Mouse (Mus musculus) layer of hippocampus, adult 9-11 months (tissue): ENCODE results near the gene Lgmn.

ENCODE experiments used
- DNase-seq: peaks from one replicate; pipeline ENCODE4 v3.0.0; 2022

Lgmn gene

GRCm38 (mm10) chr12:102430228-102430627 lies 9.4 kb downstream of the Lgmn start:
- DNase-seq, result no peak

GRCm38 (mm10) chr12:102429656-102430055 lies 10.0 kb downstream of the Lgmn start:
- DNase-seq, result no peak

GRCm38 (mm10) chr12:102426285-102426684 lies 13.3 kb downstream of the Lgmn start:
- no peak for DNase-seq

- no peak for DNase-seq
Observed at GRCm38 (mm10) chr12:102425048-102425578, 14.5 kb downstream of the Lgmn start.

DNA sequence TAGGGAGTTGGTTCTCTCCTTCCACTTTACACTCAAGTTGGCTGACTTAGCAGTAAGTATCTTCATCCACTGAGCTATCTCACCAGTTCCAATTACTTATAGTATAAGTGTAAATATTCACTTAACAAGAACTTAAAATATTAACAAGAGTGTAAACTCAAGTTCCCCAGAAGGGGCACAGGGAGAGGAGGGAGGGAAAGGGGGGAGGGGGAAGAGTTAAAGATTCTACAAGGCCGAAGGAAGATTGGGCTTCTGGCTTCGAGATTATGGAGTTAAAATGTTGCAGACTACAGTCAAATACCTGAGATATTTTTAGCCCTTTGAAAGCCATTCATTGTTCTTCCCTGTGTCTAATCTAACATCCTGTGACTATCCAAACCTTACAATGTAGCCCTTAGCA lies 15.2 kb downstream of the Lgmn start:
- DNase-seq, result no peak

- no peak for DNase-seq
Observed at GRCm38 (mm10) chr12:102423625-102424024, 16.0 kb downstream of the Lgmn start.

DNA sequence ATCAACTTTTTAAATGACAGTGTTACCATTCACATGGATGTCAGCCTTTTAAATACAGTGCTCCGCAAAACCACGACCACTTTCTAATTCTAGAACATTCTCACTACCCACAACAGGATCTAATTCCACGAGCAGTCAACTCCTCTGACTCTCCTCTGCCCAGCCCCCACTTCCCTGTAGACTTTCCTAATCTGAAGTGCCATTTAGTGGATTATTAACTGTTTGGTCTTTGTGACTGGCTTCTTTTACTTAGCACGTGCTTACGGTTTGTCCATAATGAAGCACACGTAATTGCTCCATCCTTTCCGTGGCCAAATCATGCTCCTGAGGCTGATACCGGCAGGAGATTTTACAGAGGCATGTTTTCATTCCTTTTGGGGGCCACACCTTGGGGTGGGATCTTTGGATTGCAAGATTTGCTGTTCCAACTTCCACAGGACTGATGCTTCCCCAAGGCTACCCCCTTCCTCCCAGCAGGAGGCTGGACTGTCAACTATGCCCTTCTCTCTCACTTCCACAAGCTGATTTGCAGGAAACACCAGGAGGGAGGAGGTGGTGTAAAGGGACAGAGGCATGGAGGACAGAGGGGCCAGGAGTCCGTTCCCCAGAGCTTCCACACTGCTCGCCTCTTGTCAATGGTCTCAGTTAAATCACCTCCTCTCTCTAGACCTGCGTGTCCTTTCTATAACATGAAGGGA lies 16.8 kb downstream of the Lgmn start:
- DNase-seq, result no peak

DNA sequence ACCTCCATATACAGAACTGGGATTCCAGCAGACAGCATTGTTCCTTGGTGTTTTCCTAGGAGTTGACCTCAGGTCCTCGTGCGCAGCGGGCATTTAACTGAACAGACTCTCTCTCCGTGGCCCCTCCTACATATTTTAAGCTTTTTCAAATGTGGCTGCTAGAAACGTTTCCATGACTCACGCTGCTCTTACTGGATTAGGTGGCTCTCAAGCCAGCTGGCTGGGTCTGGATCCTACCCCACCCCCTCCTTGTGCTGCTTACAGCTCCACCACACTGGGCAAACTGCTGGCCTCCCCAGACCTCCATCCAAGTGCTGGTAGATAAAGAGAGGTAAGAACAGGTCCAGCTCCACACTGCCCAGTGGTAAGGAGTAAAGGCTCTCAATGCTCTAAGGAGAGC lies 17.5 kb downstream of the Lgmn start:
- DNase-seq, result no peak

DNA sequence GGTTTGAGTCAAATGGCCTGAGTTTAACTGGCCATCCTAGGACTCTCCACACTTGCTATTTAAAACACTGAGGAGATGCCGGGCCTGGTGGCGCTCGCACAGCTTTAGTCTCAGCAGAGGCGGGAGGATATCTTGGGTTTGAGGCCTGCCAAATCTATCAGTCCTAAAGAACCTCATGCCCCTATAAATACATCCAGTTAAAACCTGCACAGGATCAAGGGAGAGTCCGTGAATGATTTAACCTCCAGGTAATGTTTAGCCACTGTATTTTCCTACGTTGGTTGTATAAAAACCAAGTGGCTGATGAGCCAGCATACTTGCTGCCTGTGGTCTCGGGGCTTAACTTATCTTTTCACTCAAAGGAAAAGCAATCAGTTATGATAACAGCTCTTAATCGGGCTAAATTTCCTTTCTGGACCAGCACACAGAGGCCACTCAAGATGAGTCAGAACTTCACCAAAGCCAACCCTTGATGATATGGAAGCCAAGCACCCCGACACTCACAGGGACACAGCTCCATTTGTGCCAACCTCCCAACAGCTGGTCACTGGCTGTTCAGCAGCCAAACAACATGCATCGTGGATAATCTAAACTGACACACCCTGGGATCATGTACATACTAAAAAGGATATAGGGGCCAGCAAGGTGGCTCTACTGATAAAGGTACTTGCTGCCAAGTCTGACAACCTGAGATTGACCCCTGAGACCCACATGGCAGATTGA lies 19.3 kb downstream of the Lgmn start:
- DNase-seq, result no peak

- peak; percentile 60 for DNase-seq
Observed at GRCm38 (mm10) chr12:102419544-102419943, 20.1 kb downstream of the Lgmn start.

- DNase-seq, result no peak
Observed at GRCm38 (mm10) chr12:102417701-102418100, 21.9 kb downstream of the Lgmn start.

DNA sequence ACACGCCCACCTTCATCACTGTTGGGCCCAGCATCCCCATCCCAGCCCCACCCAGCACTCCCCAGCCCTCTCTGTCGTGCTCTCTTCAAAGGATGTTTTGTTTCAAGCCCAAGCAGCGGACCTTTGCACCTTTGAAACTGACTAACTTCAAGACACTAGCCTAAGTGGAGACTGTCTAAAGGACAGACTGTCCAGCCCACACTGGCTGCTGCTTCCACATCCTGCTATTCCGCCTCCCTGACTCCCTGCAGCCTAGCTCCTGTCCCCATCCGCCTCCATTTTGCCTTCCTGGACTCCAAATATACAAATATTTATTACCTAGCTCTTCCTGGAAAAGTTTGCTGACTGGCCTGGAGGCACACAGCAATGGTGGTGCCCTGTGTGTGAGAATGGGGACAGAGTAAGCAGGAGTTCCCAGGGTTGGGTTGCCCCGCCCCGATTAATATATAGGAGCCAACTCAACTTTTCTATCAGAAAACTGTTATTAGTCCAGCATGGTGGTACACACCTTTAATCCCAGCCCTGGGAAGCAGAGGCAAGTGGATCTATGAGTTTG lies 22.6 kb downstream of the Lgmn start:
- DNase-seq, result no peak

GRCm38 (mm10) chr12:102416391-102416837 lies 23.2 kb downstream of the Lgmn start:
- peak; percentile 51 for DNase-seq

DNA sequence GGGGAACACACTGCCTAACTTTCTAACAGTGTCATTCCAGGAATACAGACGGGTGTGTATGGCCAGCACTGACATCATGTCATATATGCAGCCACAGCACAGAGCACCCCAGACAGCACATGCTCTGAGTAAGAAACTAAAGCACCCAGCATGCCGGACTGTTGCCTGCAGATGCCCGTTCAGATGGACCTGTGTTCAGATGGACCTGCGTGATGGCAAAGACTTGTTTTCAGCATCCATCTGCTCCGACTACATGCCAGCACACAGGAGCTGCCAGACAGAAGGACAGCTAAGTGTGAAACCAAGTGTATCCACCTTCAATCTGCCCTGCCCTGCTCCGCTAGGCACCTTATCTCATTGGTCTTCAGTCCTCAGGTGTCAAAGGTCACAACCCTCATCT lies 24.9 kb downstream of the Lgmn start:
- no peak for DNase-seq

DNA sequence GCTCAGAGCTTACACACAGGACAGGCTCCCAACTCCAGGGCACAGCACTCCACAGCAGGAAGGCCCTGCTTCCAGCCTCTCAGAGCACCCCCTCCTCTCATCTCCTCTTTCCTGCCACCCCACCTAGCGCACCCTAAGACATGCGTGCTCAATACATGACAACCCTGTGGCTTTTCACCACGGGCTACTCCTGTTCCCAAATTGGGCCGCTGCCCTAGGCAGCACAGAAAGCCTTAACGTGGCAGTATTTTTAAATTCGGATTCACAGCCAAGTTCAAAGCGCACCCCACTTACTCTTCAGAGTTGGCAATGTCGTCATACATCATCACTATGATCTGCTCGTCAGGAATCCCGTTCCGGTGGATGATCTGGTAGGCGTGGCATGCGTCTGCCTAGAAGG lies 26.4 kb downstream of the Lgmn start:
- DNase-seq, result no peak

- no peak for DNase-seq
Observed at GRCm38 (mm10) chr12:102398588-102398987, 41.0 kb downstream of the Lgmn start.

GRCm38 (mm10) chr12:102395998-102396991 lies 43.3 kb downstream of the Lgmn start:
- no peak for DNase-seq

GRCm38 (mm10) chr12:102395537-102395936 lies 44.1 kb downstream of the Lgmn start:
- DNase-seq, result peak; percentile 75

- no peak for DNase-seq
Observed at GRCm38 (mm10) chr12:102394496-102394895, 45.1 kb downstream of the Lgmn start.

DNA sequence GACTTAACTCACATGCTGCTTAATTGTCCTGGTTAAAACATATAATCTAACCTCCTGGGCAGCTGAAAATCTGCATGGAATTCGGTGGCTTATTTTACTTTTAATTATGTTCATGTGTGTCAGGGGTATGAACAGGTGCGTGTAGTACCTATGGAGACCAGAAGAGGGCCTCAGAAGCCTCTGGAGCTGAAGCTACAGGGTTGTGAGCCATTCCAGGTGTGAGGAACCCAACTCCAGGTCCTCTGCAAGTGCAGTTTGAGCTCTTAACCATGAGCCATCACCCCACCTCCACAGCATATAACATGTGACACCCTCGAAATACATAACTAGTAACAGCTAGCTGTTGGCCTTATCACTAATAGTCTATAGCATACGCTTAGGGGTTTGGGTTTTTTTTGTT lies 47.6 kb downstream of the Lgmn start:
- no peak for DNase-seq

DNA sequence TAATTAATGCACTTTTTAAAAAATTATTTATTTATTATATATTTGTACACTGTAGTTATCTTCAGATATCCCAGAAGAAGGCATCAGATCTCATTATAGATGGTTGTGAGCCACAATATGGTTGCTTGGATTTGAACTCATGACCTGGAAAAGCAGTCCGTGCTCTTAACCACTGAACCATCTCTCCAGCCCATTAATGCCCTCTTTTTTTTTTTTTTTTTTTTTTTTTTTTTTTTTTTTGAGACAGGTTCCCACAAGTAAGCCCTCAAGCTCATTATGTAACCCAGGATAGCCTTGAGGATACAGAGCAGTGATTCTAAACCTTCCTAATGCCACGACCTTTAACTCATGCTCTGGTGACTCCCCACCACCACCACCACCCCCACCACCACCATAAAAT lies 48.5 kb downstream of the Lgmn start:
- DNase-seq, result no peak

GRCm38 (mm10) chr12:102390042-102390441 lies 49.6 kb downstream of the Lgmn start:
- DNase-seq, result no peak
